Mouse (Mus musculus): Measurements from ENCODE around the gene Nr2f6. TPM values are rescaled to one million over a fixed set of nuclear protein-coding genes. Genes with fewer than 3 reads are reported as not detected.

Gene Nr2f6
- polyA plus RNA-seq, 1 experiment from 2014 or later, result 72.4 TPM

GRCm38 (mm10) chr8:71388267-71388666, 6.5 kb upstream of the Nr2f6 start:
- no peaks in the 10 kb centered on the region for H3K27me3 ChIP-seq
- WGBS, result 78% methylated on average over 1 of the region's 1 CpGs

GRCm38 (mm10) chr8:71385212-71385835, 3.6 kb upstream of the Nr2f6 start:
- 73% methylated on average over 12 of the region's 12 CpGs for WGBS
- no peaks in the 10 kb centered on the region; the same call in 1 of the 2 replicates for H3K27me3 ChIP-seq
- H3K4me1 ChIP-seq (replicated peaks), result peaks cover 21% of the 10 kb centered on the region
- H3K4me3 ChIP-seq (replicated peaks), result no peak overlapping the region
- no peak overlapping the region for H3K4me2 ChIP-seq
- H3K27ac ChIP-seq, result 0 out of 2 replicates have a peak overlapping the region, but pooled peaks have one; percentile 35
- no peak overlapping the region for H3K9ac ChIP-seq (replicated peaks)
- no peaks in the 10 kb centered on the region; the same call in 1 of the 2 replicates for H3K9me3 ChIP-seq
- ATAC-seq (ENCODE audit: insufficient number of reproducible peaks, insufficient read depth, low FRiP score, low TSS enrichment, low read depth), result no peak
- no peaks in the 10 kb centered on the region for H3K36me3 ChIP-seq

More at GRCm38 (mm10) chr8:71388267-71388666, 6.5 kb upstream of the Nr2f6 start:
- Histone ChIP-seq H3K4me2 (no peak overlapping the region), H3K9me3 (no peaks in the 10 kb centered on the region; the same call in 1 of the 2 replicates), H3K4me3 (replicated peaks) (no peak overlapping the region), H3K27ac (no peak overlapping the region), H3K4me1 (replicated peaks) (peaks cover 7% of the 10 kb centered on the region), H3K36me3 (no peaks in the 10 kb centered on the region), H3K9ac (replicated peaks) (no peak overlapping the region)
- ATAC-seq (ENCODE audit: insufficient number of reproducible peaks, insufficient read depth, low FRiP score, low TSS enrichment, low read depth), result no peak

GRCm38 (mm10) chr8:71383860-71384259, 2.1 kb upstream of the Nr2f6 start:
- no peak overlapping the region for H3K27ac ChIP-seq
- H3K4me1 ChIP-seq (replicated peaks), result peaks cover 36% of the 10 kb centered on the region
- 0 out of 2 replicates have a peak, but pooled peaks cover under 1% of the 10 kb centered on the region for H3K36me3 ChIP-seq
- 59% methylated on average over 3 of the region's 3 CpGs for WGBS
- H3K4me3 ChIP-seq (replicated peaks), result no peak overlapping the region
- no peak for ATAC-seq (ENCODE audit: insufficient number of reproducible peaks, insufficient read depth, low FRiP score, low TSS enrichment, low read depth)
- no peaks in the 10 kb centered on the region; the same call in 1 of the 2 replicates for H3K9me3 ChIP-seq
- 0 out of 2 replicates have a peak overlapping the region, but pooled peaks have one; percentile 31 for H3K9ac ChIP-seq (replicated peaks)
- H3K4me2 ChIP-seq, result no peak overlapping the region
- H3K27me3 ChIP-seq, result no peaks in the 10 kb centered on the region; the same call in 1 of the 2 replicates

- Histone ChIP-seq H3K4me2 (no peak overlapping the region), H3K36me3 (0 out of 2 replicates have a peak, but pooled peaks cover 5% of the 10 kb centered on the region), H3K4me3 (replicated peaks) (no peak overlapping the region), H3K27ac (peak overlapping the region; percentile 93), H3K9me3 (no peaks in the 10 kb centered on the region; the same call in 1 of the 2 replicates), H3K4me1 (replicated peaks) (peaks cover 38% of the 10 kb centered on the region), H3K9ac (replicated peaks) (peak overlapping the region; percentile 31; the same call in 1 of the 2 replicates), H3K27me3 (no peaks in the 10 kb centered on the region; the same call in 1 of the 2 replicates)
- no peak for ATAC-seq (ENCODE audit: insufficient number of reproducible peaks, insufficient read depth, low FRiP score, low TSS enrichment, low read depth)
- 30% methylated on average over 12 of the region's 12 CpGs for WGBS
Observed at GRCm38 (mm10) chr8:71383396-71383795, 1.6 kb upstream of the Nr2f6 start.

- Histone ChIP-seq H3K36me3 (peaks cover 16% of the 10 kb centered on the region), H3K9me3 (no peaks in the 10 kb centered on the region; the same call in 1 of the 2 replicates), H3K9ac (replicated peaks) (peak overlapping the region; percentile 84), H3K27ac (peak overlapping the region; percentile 93), H3K4me1 (replicated peaks) (peaks cover 38% of the 10 kb centered on the region), H3K4me2 (peak overlapping the region; percentile 98), H3K27me3 (peaks cover 6% of the 10 kb centered on the region; the same call in 1 of the 2 replicates), H3K4me3 (replicated peaks) (peak overlapping the region; percentile 84)
- 2% methylated on average over 60 of the region's 80 CpGs for WGBS
- ATAC-seq (ENCODE audit: insufficient number of reproducible peaks, insufficient read depth, low FRiP score, low TSS enrichment, low read depth), result peak; percentile 81
Observed at GRCm38 (mm10) chr8:71381971-71382961, 506 bp upstream of the Nr2f6 start.

GRCm38 (mm10) chr8:71380178-71381171, 1.3 kb downstream of the Nr2f6 start:
- Histone ChIP-seq H3K4me3 (replicated peaks) (peak overlapping the region; percentile 84), H3K4me1 (replicated peaks) (peaks cover 55% of the 10 kb centered on the region), H3K36me3 (peaks cover 18% of the 10 kb centered on the region), H3K9ac (replicated peaks) (peak overlapping the region; percentile 84), H3K27ac (peak overlapping the region; percentile 91; the same call in 1 of the 2 replicates), H3K4me2 (peak overlapping the region; percentile 98), H3K9me3 (no peaks in the 10 kb centered on the region; the same call in 1 of the 2 replicates), H3K27me3 (peaks cover 11% of the 10 kb centered on the region; the same call in 1 of the 2 replicates)
- ATAC-seq (ENCODE audit: insufficient number of reproducible peaks, insufficient read depth, low FRiP score, low TSS enrichment, low read depth), result no peak
- 2% methylated on average over 72 of the region's 72 CpGs for WGBS

- no peaks in the 10 kb centered on the region; the same call in 1 of the 2 replicates for H3K9me3 ChIP-seq
- WGBS, result 30% methylated on average over 3 of the region's 3 CpGs
- H3K27me3 ChIP-seq, result peaks cover 11% of the 10 kb centered on the region; the same call in 1 of the 2 replicates
- H3K9ac ChIP-seq (replicated peaks), result peak overlapping the region; percentile 84
- peaks cover 58% of the 10 kb centered on the region for H3K4me1 ChIP-seq (replicated peaks)
- peak overlapping the region; percentile 84 for H3K4me3 ChIP-seq (replicated peaks)
- peaks cover 24% of the 10 kb centered on the region for H3K36me3 ChIP-seq
- no peak for ATAC-seq (ENCODE audit: insufficient number of reproducible peaks, insufficient read depth, low FRiP score, low TSS enrichment, low read depth)
- no peak overlapping the region for H3K27ac ChIP-seq
- H3K4me2 ChIP-seq, result peak overlapping the region; percentile 98
Observed at GRCm38 (mm10) chr8:71379512-71380075, 2.2 kb downstream of the Nr2f6 start.

GRCm38 (mm10) chr8:71379008-71379407, 2.8 kb downstream of the Nr2f6 start:
- Histone ChIP-seq H3K4me2 (peak overlapping the region; percentile 98), H3K4me3 (replicated peaks) (peak overlapping the region; percentile 84), H3K4me1 (replicated peaks) (peaks cover 58% of the 10 kb centered on the region), H3K36me3 (peaks cover 30% of the 10 kb centered on the region), H3K9ac (replicated peaks) (peak overlapping the region; percentile 40; the same call in 1 of the 2 replicates), H3K27ac (no peak overlapping the region), H3K27me3 (peaks cover 11% of the 10 kb centered on the region; the same call in 1 of the 2 replicates), H3K9me3 (no peaks in the 10 kb centered on the region)
- WGBS, result 70% methylated on average over 4 of the region's 4 CpGs
- no peak for ATAC-seq (ENCODE audit: insufficient number of reproducible peaks, insufficient read depth, low FRiP score, low TSS enrichment, low read depth)

GRCm38 (mm10) chr8:71376423-71377030, 5.2 kb downstream of the Nr2f6 start:
- Histone ChIP-seq H3K36me3 (peaks cover 43% of the 10 kb centered on the region), H3K4me2 (peak overlapping the region; percentile 75), H3K4me1 (replicated peaks) (peaks cover 42% of the 10 kb centered on the region), H3K27me3 (peaks cover 11% of the 10 kb centered on the region; the same call in 1 of the 2 replicates), H3K4me3 (replicated peaks) (peak overlapping the region; percentile 33), H3K27ac (no peak overlapping the region), H3K9ac (replicated peaks) (peak overlapping the region; percentile 59; the same call in 1 of the 2 replicates), H3K9me3 (no peaks in the 10 kb centered on the region)
- ATAC-seq (ENCODE audit: insufficient number of reproducible peaks, insufficient read depth, low FRiP score, low TSS enrichment, low read depth), result no peak
- WGBS, result 43% methylated on average over 8 of the region's 8 CpGs
